Mouse (Mus musculus) neural tube, embryonic 12.5 days (tissue): ENCODE measurements around the gene Il11ra1. TPM values are rescaled to one million over a fixed set of nuclear protein-coding genes. Genes with fewer than 3 reads are reported as not detected.
"Not testable (repeated sequence)": the region's sequence is repeated elsewhere in the genome, so short reads cannot be mapped to it uniquely, and the experiment has no call there.

Source experiments
- ATAC-seq: fragments of 200-750 bp; cut with Nextera tagmentation; 2 replicates; pipeline ENCODE4 v1.8.0; 2017; ENCODE audit warnings: low read depth, mild to moderate bottlenecking, moderate TSS enrichment, moderate library complexity; ENCODE audit not compliant: low FRiP score
- H3K27ac ChIP-seq: fragments of 300-500 bp; sonication (generic); 2 replicates; pipeline ENCODE4 v1.5.1; 2016
- H3K27me3 ChIP-seq: fragments of 300-500 bp; sonication (generic); replicated peaks from 2 replicates; pipeline ENCODE4 v1.6.1; 2016; ENCODE audit warnings: mild to moderate bottlenecking
- H3K36me3 ChIP-seq: fragments of 300-500 bp; sonication (generic); 2 replicates; pipeline ENCODE4 v1.6.1; 2016; ENCODE audit warnings: mild to moderate bottlenecking
- H3K4me1 ChIP-seq: fragments of 300-500 bp; sonication (generic); 2 replicates; pipeline ENCODE4 v1.6.1; 2016
- H3K4me2 ChIP-seq: fragments of 300-500 bp; sonication (generic); replicated peaks from 2 replicates; pipeline ENCODE4 v1.6.1; 2016; ENCODE audit warnings: mild to moderate bottlenecking
- H3K4me3 ChIP-seq: fragments of 300-500 bp; sonication (generic); 2 replicates; pipeline ENCODE4 v1.5.1; 2016
- H3K9ac ChIP-seq: fragments of 300-500 bp; sonication (generic); 2 replicates; pipeline ENCODE4 v1.6.1; 2016; ENCODE audit warnings: mild to moderate bottlenecking
- H3K9me3 ChIP-seq: fragments of 300-500 bp; sonication (generic); 2 replicates; pipeline ENCODE4 v1.6.1; 2016; ENCODE audit warnings: mild to moderate bottlenecking
- WGBS: fragments of 180-500 bp; shearing (Covaris S2); methylation state at CpG from one replicate; pipeline ENCODE4 v1.1.7; 2016; 5-methylcytosine and 5-hydroxymethylcytosine counted together
- polyA plus RNA-seq: library from polyadenylated mRNA; unstranded; fragments of >200 nt; fragmentation: Nextera tagmentation; extraction: Ambion mirVana; gene quantifications from 2 replicates; pipeline ENCODE4 v1.2.1, GENCODE M21; 2016

The Il11ra1 gene
- polyA plus RNA-seq, 1 experiment from 2014 or later: 73.3 TPM

DNA sequence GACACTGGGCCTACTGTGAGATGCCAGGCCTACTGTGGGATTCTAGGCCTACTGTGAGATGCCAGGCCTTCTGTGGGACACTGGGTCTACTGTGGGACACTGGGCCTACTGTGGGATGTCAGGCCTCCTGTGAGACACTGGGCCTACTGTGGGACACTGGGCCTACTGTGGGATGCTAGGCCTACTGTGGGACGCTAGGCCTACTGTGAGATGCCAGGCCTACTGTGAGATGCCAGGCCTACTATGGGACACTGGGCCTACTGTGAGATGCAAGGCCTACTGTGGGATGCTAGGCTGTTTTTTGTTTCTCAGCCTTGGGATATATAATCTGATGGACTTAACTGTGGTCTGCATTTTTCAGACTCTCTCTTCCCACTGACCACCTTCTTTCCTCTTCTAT, 76.1 kb downstream of the Il11ra1 start:
- not testable (repeated sequence) for H3K36me3 ChIP-seq, H3K9me3 ChIP-seq, H3K27ac ChIP-seq, H3K9ac ChIP-seq, H3K27me3 ChIP-seq, H3K4me3 ChIP-seq, H3K4me2 ChIP-seq, H3K4me1 ChIP-seq, ATAC-seq
- WGBS: 76% methylated on average over 1 of the region's 1 CpGs

GRCm38 (mm10) chr4:41781271-41781670, 81.5 kb downstream of the Il11ra1 start:
- H3K9me3 ChIP-seq, H3K27me3 ChIP-seq, H3K4me2 ChIP-seq, H3K4me3 ChIP-seq, H3K9ac ChIP-seq, H3K36me3 ChIP-seq, H3K4me1 ChIP-seq, H3K27ac ChIP-seq, ATAC-seq: not testable (repeated sequence)
- WGBS: 26% methylated on average over 9 of the region's 9 CpGs

DNA sequence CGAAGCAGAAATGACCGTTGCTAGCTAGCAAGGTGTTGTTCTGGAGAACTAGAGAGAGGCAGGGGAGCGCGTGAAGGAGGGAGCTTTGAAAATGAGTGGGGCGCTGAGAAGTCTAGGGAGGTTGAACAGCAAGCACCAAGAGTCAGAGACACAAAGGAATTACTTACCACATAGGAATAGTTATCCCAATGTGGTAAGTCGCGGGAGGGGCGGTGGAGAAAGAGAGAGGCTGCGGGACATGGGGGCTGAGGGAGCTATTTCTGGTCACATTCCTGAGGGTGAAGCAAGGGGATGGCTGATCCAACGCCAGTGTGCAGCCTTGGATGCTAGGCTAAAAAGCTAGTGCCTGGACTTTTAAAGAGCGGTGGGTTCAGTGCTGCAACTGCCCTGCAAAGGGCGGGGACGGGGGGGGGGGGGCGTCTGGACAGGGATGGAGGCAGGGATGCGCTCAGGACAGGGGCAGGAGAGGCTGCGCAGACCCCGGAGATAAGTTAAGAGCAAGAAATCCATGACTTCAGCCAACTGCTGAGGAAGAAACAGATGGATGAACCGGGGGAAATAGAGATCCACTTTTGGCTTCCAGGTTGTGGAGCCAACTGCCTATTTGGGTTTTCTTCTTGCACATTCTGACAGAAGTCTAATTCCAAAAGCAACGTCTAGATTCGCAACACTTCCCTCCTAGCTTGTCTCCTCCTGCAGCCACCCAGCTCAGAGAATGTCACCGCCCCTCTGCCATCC, 82.1 kb downstream of the Il11ra1 start:
- not testable (repeated sequence) for H3K9me3 ChIP-seq, H3K4me2 ChIP-seq, H3K4me1 ChIP-seq, H3K9ac ChIP-seq, H3K27ac ChIP-seq, ATAC-seq, H3K36me3 ChIP-seq, H3K4me3 ChIP-seq, H3K27me3 ChIP-seq
- WGBS: 29% methylated on average over 16 of the region's 21 CpGs

- not testable (repeated sequence) for ATAC-seq, H3K36me3 ChIP-seq, H3K27me3 ChIP-seq, H3K4me1 ChIP-seq, H3K4me3 ChIP-seq, H3K4me2 ChIP-seq, H3K27ac ChIP-seq, H3K9ac ChIP-seq, H3K9me3 ChIP-seq
- 17% methylated on average over 4 of the region's 4 CpGs for WGBS
Observed at GRCm38 (mm10) chr4:41782711-41783110, 82.9 kb downstream of the Il11ra1 start.

GRCm38 (mm10) chr4:41783197-41783596, 83.4 kb downstream of the Il11ra1 start:
- not testable (repeated sequence) for H3K4me1 ChIP-seq, H3K4me2 ChIP-seq, ATAC-seq, H3K27ac ChIP-seq, H3K4me3 ChIP-seq, H3K9me3 ChIP-seq, H3K36me3 ChIP-seq, H3K27me3 ChIP-seq, H3K9ac ChIP-seq
- WGBS: 45% methylated on average over 3 of the region's 3 CpGs

Other genes starting within 250 kb of the Il11ra1 start
- gene Kif24, start 235.1 kb upstream of the Il11ra1 start, polyA plus RNA-seq: 10.0 TPM in 2 replicates
- gene Nudt2, start 234.8 kb upstream of the Il11ra1 start, polyA plus RNA-seq: 54.3 and 57.6 TPM in 2 replicates
- 6.4 and 8.9 TPM in 2 replicates for gene AI464131, start 196.9 kb upstream of the Il11ra1 start, polyA plus RNA-seq
- 3.7 and 5.1 TPM in 2 replicates for gene 1110017D15Rik, start 182.7 kb upstream of the Il11ra1 start, polyA plus RNA-seq
- gene Fam219a, start 130.5 kb upstream of the Il11ra1 start, polyA plus RNA-seq: 17.4 and 18.3 TPM in 2 replicates
- 1.8 and 1.9 TPM in 2 replicates for gene Dnaic1, start 130.2 kb upstream of the Il11ra1 start, polyA plus RNA-seq
- 73.6 and 74.1 TPM in 2 replicates for gene Enho, start 59.7 kb upstream of the Il11ra1 start, polyA plus RNA-seq
- 32.8 and 36.4 TPM in 2 replicates for gene Cntfr, start 2.9 kb upstream of the Il11ra1 start, polyA plus RNA-seq
- gene Rpp25l, start 13.5 kb downstream of the Il11ra1 start, polyA plus RNA-seq: 65.9 and 66.9 TPM in 2 replicates
- 225 and 233 TPM in 2 replicates for gene Dctn3, start 23.2 kb downstream of the Il11ra1 start, polyA plus RNA-seq
- gene Arid3c, start 31.2 kb downstream of the Il11ra1 start, polyA plus RNA-seq: 1.4 and 1.5 TPM in 2 replicates
- gene Galt, start 55.2 kb downstream of the Il11ra1 start, polyA plus RNA-seq: 25.2 and 27.3 TPM in 2 replicates
- 60.7 and 63.7 TPM in 2 replicates for gene Sigmar1, start 56.2 kb downstream of the Il11ra1 start, polyA plus RNA-seq
- gene Ccl27a, start 74.3 kb downstream of the Il11ra1 start, polyA plus RNA-seq: 133 and 136 TPM in 2 replicates
- not detected in 2 replicates for gene Gm21541, start 203.6 kb downstream of the Il11ra1 start, polyA plus RNA-seq
- gene Gm20878, start 241.6 kb downstream of the Il11ra1 start, polyA plus RNA-seq: 4.6 TPM in 2 replicates